Mouse (Mus musculus) hindbrain, embryonic 11.5 days (tissue): ENCODE data around the gene Upf1. TPM values are rescaled to one million over a fixed set of nuclear protein-coding genes. Genes with fewer than 3 reads are reported as not detected.

Experiments used
- ATAC-seq: fragments of 200-750 bp; cut with Nextera tagmentation; 2 replicates; pipeline ENCODE4 v1.8.0; 2017; ENCODE audit warnings: mild to moderate bottlenecking, moderate TSS enrichment, moderate library complexity; ENCODE audit not compliant: low FRiP score
- DNase-seq: peaks from one replicate; pipeline ENCODE4 v3.0.0-alpha.2; 2015; ENCODE audit warnings: low spot score
- H3K27ac ChIP-seq: fragments of 300-500 bp; sonication (generic); 2 replicates; pipeline ENCODE4 v1.5.1; 2014; ENCODE audit warnings: mild to moderate bottlenecking, low read depth, low read length
- H3K27me3 ChIP-seq: fragments of 300-500 bp; sonication (generic); 2 replicates; pipeline ENCODE4 v1.6.1; 2014; ENCODE audit warnings: mild to moderate bottlenecking, low read length, moderate library complexity, mixed read lengths; ENCODE audit not compliant: control insufficient read depth, insufficient read depth
- H3K36me3 ChIP-seq: fragments of 300-500 bp; sonication (generic); 2 replicates; pipeline ENCODE4 v1.6.1; 2014; ENCODE audit warnings: mild to moderate bottlenecking, low read length, moderate library complexity, mixed read lengths; ENCODE audit not compliant: control insufficient read depth, insufficient read depth
- H3K4me1 ChIP-seq: fragments of 300-500 bp; sonication (generic); replicated peaks from 2 replicates; pipeline ENCODE4 v1.6.1; 2014; ENCODE audit warnings: low read length, mixed read lengths; ENCODE audit not compliant: control insufficient read depth, insufficient read depth
- H3K4me2 ChIP-seq: fragments of 300-500 bp; sonication (generic); replicated peaks from 2 replicates; pipeline ENCODE4 v1.6.1; 2014; ENCODE audit warnings: mild to moderate bottlenecking, low read depth, low read length
- H3K4me3 ChIP-seq: fragments of 300-500 bp; sonication (generic); 2 replicates; pipeline ENCODE4 v1.5.1; 2014; ENCODE audit warnings: low read depth, low read length
- H3K9ac ChIP-seq: fragments of 300-500 bp; sonication (generic); 2 replicates; pipeline ENCODE4 v1.6.1; 2014; ENCODE audit warnings: low read depth, low read length
- H3K9me3 ChIP-seq: fragments of 300-500 bp; sonication (generic); 2 replicates; pipeline ENCODE4 v1.6.1; 2016; ENCODE audit warnings: low read length; ENCODE audit not compliant: control insufficient read depth
- WGBS: fragments of 180-500 bp; shearing (Covaris S2); extraction: QIAGEN DNeasy Blood & Tissue Kit; methylation state at CpG from one replicate; pipeline ENCODE4 v1.1.7; 2014; 5-methylcytosine and 5-hydroxymethylcytosine counted together
- polyA plus RNA-seq: library from polyadenylated mRNA; unstranded; fragments of >200 nt; fragmentation: Nextera tagmentation; extraction: Ambion mirVana; gene quantifications from 2 replicates; pipeline ENCODE4 v1.2.1, GENCODE M21; 2014

Gene Upf1
- polyA plus RNA-seq, 1 experiment from 2014 or later: 21.4 TPM

DNA sequence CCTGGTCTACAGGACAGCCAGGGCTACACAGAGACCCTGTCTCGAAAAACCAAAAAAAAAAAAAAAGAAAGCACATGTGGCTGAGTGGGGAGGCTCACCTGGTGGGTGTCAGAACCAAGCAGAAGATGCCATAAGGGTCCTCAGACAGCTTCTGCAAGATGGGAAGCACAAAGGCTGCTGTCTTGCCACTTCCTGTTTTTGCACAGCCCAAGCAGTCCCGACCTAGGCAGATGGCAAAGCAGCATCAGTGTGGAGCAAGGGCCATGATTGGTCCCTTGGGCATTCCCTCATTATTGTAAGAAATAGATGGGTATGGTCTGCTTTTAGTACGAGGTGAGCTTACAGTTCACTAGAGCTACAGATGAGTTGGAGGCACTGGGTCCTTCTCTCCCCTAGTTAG is 52.2 kb downstream of the Upf1 start:
- DNase-seq: no peak
- ATAC-seq: no peak
- Histone ChIP-seq H3K9ac (no peak overlapping the region), H3K27me3 (no peaks in the 10 kb centered on the region), H3K9me3 (no peaks in the 10 kb centered on the region), H3K4me1 (peaks cover 6% of the 10 kb centered on the region; the same call in 1 of the 2 replicates), H3K4me2 (no peak overlapping the region), H3K27ac (no peak overlapping the region), H3K4me3 (no peak overlapping the region), H3K36me3 (peaks cover 5% of the 10 kb centered on the region; the same call in 1 of the 2 replicates)
- WGBS: 87% methylated on average over 3 of the region's 3 CpGs

- WGBS: 81% methylated on average over 5 of the region's 5 CpGs
- no peak overlapping the region for H3K9ac ChIP-seq
- H3K4me3 ChIP-seq: no peak overlapping the region
- H3K36me3 ChIP-seq: peaks cover 15% of the 10 kb centered on the region
- H3K27ac ChIP-seq: no peak overlapping the region
- no peaks in the 10 kb centered on the region for H3K9me3 ChIP-seq
- H3K4me1 ChIP-seq: no peaks in the 10 kb centered on the region
- DNase-seq: no peak
- H3K27me3 ChIP-seq: no peaks in the 10 kb centered on the region
- no peak for ATAC-seq
- no peak overlapping the region for H3K4me2 ChIP-seq
Measured at GRCm38 (mm10) chr8:70293988-70294405, 59.1 kb downstream of the Upf1 start.

DNA sequence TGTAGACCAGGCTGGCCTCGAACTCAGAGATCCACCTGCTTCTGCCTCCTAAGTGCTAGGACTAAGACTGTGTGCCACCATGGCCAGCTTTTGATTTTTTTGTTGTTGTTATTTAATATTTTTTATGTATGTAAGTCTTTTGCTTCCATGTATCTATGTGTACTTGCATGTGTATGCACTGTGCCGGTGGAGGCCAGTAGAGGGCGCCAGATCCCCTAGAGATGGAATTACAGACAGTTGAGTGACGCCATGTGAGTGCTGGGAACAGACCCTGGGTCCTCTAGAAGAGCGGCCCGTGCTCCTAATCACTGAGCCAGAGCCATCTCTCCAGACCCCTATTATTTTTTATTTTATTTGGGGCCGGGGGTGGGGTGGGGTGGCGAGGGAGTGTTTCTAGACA is 66.3 kb downstream of the Upf1 start:
- no peak for ATAC-seq
- Histone ChIP-seq H3K36me3 (peaks cover 15% of the 10 kb centered on the region), H3K4me3 (no peak overlapping the region), H3K9me3 (no peaks in the 10 kb centered on the region), H3K4me1 (peaks cover 5% of the 10 kb centered on the region; the same call in 1 of the 2 replicates), H3K9ac (no peak overlapping the region), H3K27ac (no peak overlapping the region), H3K4me2 (no peak overlapping the region), H3K27me3 (no peaks in the 10 kb centered on the region)
- no peak for DNase-seq
- WGBS: 87% methylated on average over 8 of the region's 8 CpGs

GRCm38 (mm10) chr8:70285304-70285703 is 67.8 kb downstream of the Upf1 start:
- H3K4me1 ChIP-seq: peaks cover 5% of the 10 kb centered on the region; the same call in 1 of the 2 replicates
- no peaks in the 10 kb centered on the region for H3K9me3 ChIP-seq
- no peak overlapping the region for H3K9ac ChIP-seq
- no peak for DNase-seq
- H3K4me3 ChIP-seq: no peak overlapping the region
- no peak overlapping the region for H3K27ac ChIP-seq
- H3K27me3 ChIP-seq: no peaks in the 10 kb centered on the region
- 97% methylated on average over 15 of the region's 15 CpGs for WGBS
- H3K4me2 ChIP-seq: no peak overlapping the region
- ATAC-seq: no peak
- H3K36me3 ChIP-seq: peaks cover 15% of the 10 kb centered on the region

GRCm38 (mm10) chr8:70284421-70284820 is 68.7 kb downstream of the Upf1 start:
- Histone ChIP-seq H3K27ac (no peak overlapping the region), H3K4me3 (peak overlapping the region; percentile 12; the same call in 1 of the 2 replicates), H3K36me3 (peaks cover 15% of the 10 kb centered on the region), H3K9ac (no peak overlapping the region), H3K4me1 (peaks cover 5% of the 10 kb centered on the region; the same call in 1 of the 2 replicates), H3K27me3 (no peaks in the 10 kb centered on the region), H3K9me3 (no peaks in the 10 kb centered on the region), H3K4me2 (peak overlapping the region; percentile 83; the same call in 1 of the 2 replicates)
- DNase-seq (no peak), ATAC-seq (no peak)
- 78% methylated on average over 5 of the region's 5 CpGs for WGBS

DNA sequence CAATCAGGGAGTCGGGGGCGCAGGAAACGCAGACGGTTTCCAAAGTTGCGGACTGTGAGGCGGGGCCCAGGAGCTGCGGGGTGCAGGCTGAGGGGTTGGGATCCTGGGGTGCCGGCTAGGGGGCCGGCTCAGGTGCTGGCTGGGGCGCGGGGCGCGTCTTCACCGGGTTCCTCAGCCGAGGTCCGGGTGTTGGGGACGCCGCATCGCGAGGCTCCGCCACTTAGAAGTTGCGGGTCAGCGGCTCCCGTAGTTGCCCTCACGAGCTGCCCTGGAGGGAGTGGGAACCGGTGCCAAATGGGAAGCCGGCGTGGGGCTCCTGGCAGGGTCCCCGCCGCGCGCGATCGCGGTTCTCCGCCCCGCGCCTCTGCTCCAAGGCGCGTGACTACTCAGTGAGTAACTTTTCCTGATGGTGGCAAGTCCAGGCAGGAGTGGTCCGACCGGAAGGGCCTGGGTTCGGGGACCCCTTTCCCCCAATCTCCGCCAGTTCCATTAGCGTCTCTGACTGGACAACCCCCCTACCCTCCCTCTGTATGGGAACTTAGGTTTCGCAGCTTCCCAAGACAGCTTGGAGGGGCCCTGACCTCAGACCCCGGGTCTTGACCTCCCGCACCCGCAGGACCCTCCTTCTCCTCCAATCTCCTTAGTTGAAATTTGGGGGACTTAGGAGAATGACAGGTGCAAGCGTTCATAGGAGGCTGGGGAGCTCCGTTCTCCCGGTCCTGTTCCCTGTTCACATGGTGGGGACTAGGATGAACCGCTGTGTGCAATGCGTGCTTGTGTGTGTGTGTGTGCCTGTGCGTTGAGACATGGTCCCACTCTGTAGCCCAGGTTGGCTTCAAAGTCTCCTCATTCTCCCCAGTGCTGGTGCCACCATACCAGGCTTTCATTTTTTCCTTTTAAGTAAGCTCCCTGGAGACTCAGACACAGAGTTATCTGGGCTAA is 69.7 kb downstream of the Upf1 start:
- Histone ChIP-seq H3K9ac (peak overlapping the region; percentile 98), H3K4me2 (peak overlapping the region; percentile 83), H3K9me3 (no peaks in the 10 kb centered on the region), H3K27ac (peak overlapping the region; percentile 68; the same call in 1 of the 2 replicates), H3K4me1 (peaks cover 5% of the 10 kb centered on the region; the same call in 1 of the 2 replicates), H3K36me3 (peaks cover 15% of the 10 kb centered on the region), H3K4me3 (peak overlapping the region; percentile 91), H3K27me3 (no peaks in the 10 kb centered on the region)
- ATAC-seq (peak; percentile 74), DNase-seq (peak; percentile 54)
- under 1% methylated on average over 52 of the region's 55 CpGs for WGBS

DNA sequence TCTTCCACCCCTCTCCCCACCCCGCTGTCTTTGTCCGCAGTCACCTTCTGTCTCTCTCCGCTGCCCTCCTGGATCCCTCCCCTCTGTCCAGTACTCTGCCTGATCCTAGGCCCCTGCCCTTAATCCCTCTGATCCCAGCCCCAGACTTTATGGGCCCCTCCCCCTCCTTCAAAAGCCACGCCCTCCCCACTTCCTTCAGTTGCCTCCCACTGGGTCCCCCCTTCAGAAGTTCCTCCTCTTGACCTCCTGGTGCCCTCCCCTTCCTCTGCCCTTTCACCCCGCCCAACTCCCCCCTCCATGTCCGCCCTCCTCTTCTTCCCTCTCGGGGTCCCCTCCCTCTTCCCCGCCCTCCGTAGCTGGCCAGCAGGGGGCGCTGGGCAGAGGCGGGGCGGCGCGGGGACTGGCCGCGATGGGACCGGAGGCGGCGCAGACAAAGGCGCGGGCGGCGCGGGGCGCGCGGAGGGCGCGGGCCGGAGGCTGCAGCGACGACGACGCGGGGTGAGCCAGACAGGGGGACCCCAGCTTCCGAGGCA is 70.4 kb downstream of the Upf1 start, which contains the start of gene Homer3:
Homer3 (plus strand) TSS at position 225 of the 533 bp plus-strand sequence.
- H3K27ac ChIP-seq: peak within 1 kb of the TSS; percentile 68; the same call in 1 of the 2 replicates
- ATAC-seq: peak; percentile 90
- peak within 1 kb of the TSS; percentile 83 for H3K4me2 ChIP-seq
- H3K4me1 ChIP-seq: peaks cover 5% of the 10 kb centered on the region; the same call in 1 of the 2 replicates
- WGBS: 1% methylated on average over 33 of the region's 36 CpGs
- peaks cover 13% of the 10 kb centered on the region for H3K36me3 ChIP-seq
- no peaks in the 10 kb centered on the region for H3K9me3 ChIP-seq
- peak; percentile 94 for DNase-seq
- H3K9ac ChIP-seq: peak within 1 kb of the TSS; percentile 98
- H3K27me3 ChIP-seq: no peaks in the 10 kb centered on the region
- H3K4me3 ChIP-seq: peak within 1 kb of the TSS; percentile 91
